In genomic region chr11:117829671-117830215, GRCm38 (mm10) we compare ENCODE assay signal across 9 mouse cellular contexts. TPM values are rescaled to one million over a fixed set of nuclear protein-coding genes. Genes with fewer than 3 reads are reported as not detected.
DNase-seq lines count a peak whose midpoint lies in the region; ATAC-seq and TF ChIP-seq lines count a peak whose summit lies in the region.
"Had no signal": no experiment of that assay in that cellular context is flagged by ENCODE, and none has a peak within 500 bp of the region (broad histone marks: within the 10 kb centered on the region; RNA-seq: fewer than 3 reads in every experiment).

No protein-coding gene starts in this region.

- H3K36me3 ChIP-seq in embryonic facial prominence, embryonic 12.5 days = no peaks in the 10 kb centered on the region
- H3K36me3 ChIP-seq in embryonic facial prominence, embryonic 10.5 days (replicated peaks) = no peaks in the 10 kb centered on the region
- peaks cover 0 to 34% of the 10 kb centered on the region in 2 experiments; a peak in 2 of 4 replicates for H3K36me3 ChIP-seq in MEL (ENCODE audit: control insufficient read depth in 1 of 2, insufficient read depth in 2 of 2, low read length in 2 of 2)
- H3K36me3 ChIP-seq in liver, postnatal 0 days (replicated peaks; ENCODE audit: insufficient read depth, low read length) = no peaks in the 10 kb centered on the region
- H3K36me3 ChIP-seq in forebrain, postnatal 0 days (ENCODE audit: insufficient read depth) = no peaks in the 10 kb centered on the region
- no peaks in the 10 kb centered on the region for H3K36me3 ChIP-seq in forebrain, embryonic 10.5 days (replicated peaks)
- H3K36me3 ChIP-seq: forebrain, embryonic 12.5 days had no signal

- 72% methylated on average over 2 of the region's 2 CpGs for WGBS in embryonic facial prominence, embryonic 12.5 days
- WGBS in embryonic facial prominence, embryonic 10.5 days = 85% methylated on average over 2 of the region's 2 CpGs
- WGBS in liver, postnatal 0 days (ENCODE audit: insufficient replicate concordance) = 46% methylated on average over 2 of the region's 2 CpGs
- WGBS in forebrain, postnatal 0 days = 81% methylated on average over 2 of the region's 2 CpGs
- WGBS in forebrain, embryonic 10.5 days = 82% methylated on average over 2 of the region's 2 CpGs

- ATAC-seq in embryonic facial prominence, embryonic 12.5 days (ENCODE audit: insufficient number of reproducible peaks, insufficient read depth, low FRiP score, low TSS enrichment) = no peak
- ATAC-seq in liver, postnatal 0 days = peak; percentile 5; the same call in 1 of the 2 replicates
- ATAC-seq in forebrain, postnatal 0 days = no peak
- no peak for ATAC-seq in monocyte, adult 5-6 weeks (replicated peaks; ENCODE audit: insufficient number of reproducible peaks, low FRiP score, low TSS enrichment, poor library complexity, severe bottlenecking)

- TF ChIP-seq RAD21 in MEL (IDR thresholded peaks at IDR 0.05; ENCODE audit: low read depth, low read length) = no peak

- peak overlapping the region; percentile 9; the same call in 1 of the 2 replicates for H3K27ac ChIP-seq in embryonic facial prominence, embryonic 12.5 days
- no peak overlapping the region for H3K27ac ChIP-seq in embryonic facial prominence, embryonic 10.5 days (replicated peaks)
- peak overlapping the region; percentile 52 for H3K27ac ChIP-seq in MEL (ENCODE audit: control insufficient read depth, low read depth, low read length)
- peak overlapping the region; percentile 98 for H3K27ac ChIP-seq in liver, postnatal 0 days (ENCODE audit: low read depth)
- no peak overlapping the region for H3K27ac ChIP-seq in forebrain, postnatal 0 days (ENCODE audit: low read depth, low read length)
- no peak overlapping the region for H3K27ac ChIP-seq in forebrain, embryonic 10.5 days

- no peak for DNase-seq in embryonic facial prominence, embryonic 10.5 days (ENCODE audit: low spot score)
- peak; percentile 56 for DNase-seq in MEL (ENCODE audit: low read depth, low spot score)
- peak; percentile 92 to 94 for DNase-seq in kidney, adult 8-10 months
- DNase-seq in liver, postnatal 0 days = peak; percentile 65
- DNase-seq in forebrain, postnatal 0 days = no peak
- DNase-seq in forebrain, embryonic 10.5 days (ENCODE audit: extremely low spot score, low spot score) = no peak

- H3K79me2 ChIP-seq in MEL (ENCODE audit: control insufficient read depth, insufficient read depth, low read length, poor library complexity) = peaks cover 9% of the 10 kb centered on the region

- TF ChIP-seq EP300 in MEL (IDR thresholded peaks at IDR 0.05; ENCODE audit: low read depth in 1 of 2, low read length in 2 of 2) = no peak
- TF ChIP-seq EP300 in liver, postnatal 0 days (IDR thresholded peaks at IDR 0.05; ENCODE audit: low read depth) = no peak

- no peaks in the 10 kb centered on the region for H3K9me3 ChIP-seq in embryonic facial prominence, embryonic 12.5 days
- no peaks in the 10 kb centered on the region for H3K9me3 ChIP-seq in embryonic facial prominence, embryonic 10.5 days
- no peaks in the 10 kb centered on the region for H3K9me3 ChIP-seq in MEL (replicated peaks; ENCODE audit: insufficient read depth, low read length)
- H3K9me3 ChIP-seq in liver, postnatal 0 days (ENCODE audit: low read length) = no peaks in the 10 kb centered on the region
- no peaks in the 10 kb centered on the region for H3K9me3 ChIP-seq in forebrain, postnatal 0 days (ENCODE audit: low read length)
- H3K9me3 ChIP-seq in forebrain, embryonic 10.5 days = no peaks in the 10 kb centered on the region
- H3K9me3 ChIP-seq: forebrain, embryonic 12.5 days had no signal

- H3K9ac ChIP-seq in embryonic facial prominence, embryonic 12.5 days = no peak overlapping the region
- no peak overlapping the region for H3K9ac ChIP-seq in MEL (ENCODE audit: control insufficient read depth, low read depth, low read length, poor library complexity, severe bottlenecking)
- H3K9ac ChIP-seq in liver, postnatal 0 days (replicated peaks) = peak overlapping the region; percentile 91
- no peak overlapping the region for H3K9ac ChIP-seq in forebrain, postnatal 0 days
- H3K9ac ChIP-seq: forebrain, embryonic 12.5 days had no signal

- no peak overlapping the region for H3K4me3 ChIP-seq in embryonic facial prominence, embryonic 12.5 days
- H3K4me3 ChIP-seq in embryonic facial prominence, embryonic 10.5 days = no peak overlapping the region
- H3K4me3 ChIP-seq in MEL (ENCODE audit: control insufficient read depth in 1 of 2, insufficient read depth in 1 of 2, low read depth in 2 of 2, low read length in 2 of 2) = no peak overlapping the region
- no peak overlapping the region for H3K4me3 ChIP-seq in liver, postnatal 0 days (ENCODE audit: low read depth, low read length)
- H3K4me3 ChIP-seq in forebrain, postnatal 0 days (ENCODE audit: low read depth, low read length) = no peak overlapping the region
- H3K4me3 ChIP-seq in forebrain, embryonic 10.5 days = no peak overlapping the region
- H3K4me3 ChIP-seq: forebrain, embryonic 12.5 days had no signal

- H3K4me1 ChIP-seq in embryonic facial prominence, embryonic 12.5 days = peaks cover 33% of the 10 kb centered on the region
- peaks cover 51% of the 10 kb centered on the region for H3K4me1 ChIP-seq in embryonic facial prominence, embryonic 10.5 days
- H3K4me1 ChIP-seq in MEL (ENCODE audit: control insufficient read depth in 1 of 2, insufficient read depth in 2 of 2, low read length in 2 of 2) = peaks cover 19 to 59% of the 10 kb centered on the region in 2 experiments
- peaks cover 75% of the 10 kb centered on the region for H3K4me1 ChIP-seq in liver, postnatal 0 days (ENCODE audit: insufficient read depth)
- peaks cover 5% of the 10 kb centered on the region; the same call in 1 of the 2 replicates for H3K4me1 ChIP-seq in forebrain, postnatal 0 days (ENCODE audit: insufficient read depth)
- H3K4me1 ChIP-seq in forebrain, embryonic 10.5 days = peaks cover 59% of the 10 kb centered on the region

- no peak overlapping the region for H3K4me2 ChIP-seq in embryonic facial prominence, embryonic 12.5 days (replicated peaks)
- peak overlapping the region; percentile 94 for H3K4me2 ChIP-seq in liver, postnatal 0 days (ENCODE audit: low read depth, low read length)
- no peak overlapping the region for H3K4me2 ChIP-seq in forebrain, postnatal 0 days (ENCODE audit: low read depth)
- H3K4me2 ChIP-seq: forebrain, embryonic 12.5 days had no signal

- H3K27me3 ChIP-seq in embryonic facial prominence, embryonic 12.5 days = no peaks in the 10 kb centered on the region
- H3K27me3 ChIP-seq in embryonic facial prominence, embryonic 10.5 days (replicated peaks; ENCODE audit: low read depth, poor library complexity, severe bottlenecking) = no peaks in the 10 kb centered on the region
- no peaks in the 10 kb centered on the region for H3K27me3 ChIP-seq in MEL (ENCODE audit: control insufficient read depth in 1 of 2, insufficient read depth in 2 of 2, low read length in 2 of 2)
- no peaks in the 10 kb centered on the region for H3K27me3 ChIP-seq in liver, postnatal 0 days (ENCODE audit: insufficient read depth, low read length)
- H3K27me3 ChIP-seq in forebrain, postnatal 0 days (ENCODE audit: insufficient read depth, low read length) = no peaks in the 10 kb centered on the region
- no peaks in the 10 kb centered on the region for H3K27me3 ChIP-seq in forebrain, embryonic 10.5 days (ENCODE audit: poor library complexity, severe bottlenecking)
- H3K27me3 ChIP-seq: forebrain, embryonic 12.5 days had no signal

- no peak for TF ChIP-seq POLR2A in MEL (IDR thresholded peaks at IDR 0.05; ENCODE audit: control insufficient read depth in 1 of 2, insufficient read depth in 1 of 2, low read depth in 1 of 2, low read length in 2 of 2, poor library complexity in 1 of 2)

- TF ChIP-seq CTCF in MEL (IDR thresholded peaks at IDR 0.05 in 2 of 3, conservative IDR thresholded peaks at IDR 0.05 in 1 of 3; ENCODE audit: control insufficient read depth in 1 of 3, insufficient read depth in 1 of 3, low read depth in 2 of 3, low read length in 3 of 3, poor library complexity in 1 of 3, severe bottlenecking in 1 of 3) = no peak
- no peak for TF ChIP-seq CTCF in liver, postnatal 0 days (IDR thresholded peaks at IDR 0.05; ENCODE audit: low read depth)
- no peak for TF ChIP-seq CTCF in forebrain, postnatal 0 days (IDR thresholded peaks at IDR 0.05; ENCODE audit: low read depth)

RNA-seq across cellular contexts. Expression of gene Tk1, which starts 3.9 kb away (rescaled TPM):
- 117 and 129 TPM in 2 replicates for polyA plus RNA-seq in embryonic facial prominence, embryonic 12.5 days (2016; fragmentation: Nextera tagmentation; extraction: Ambion mirVana)
- 156 and 161 TPM in 2 replicates for polyA plus RNA-seq in embryonic facial prominence, embryonic 10.5 days (2016; fragmentation: Nextera tagmentation; extraction: Ambion mirVana)
- 171 and 172 TPM in 2 replicates for total RNA-seq in MEL (2012; rRNA removed)
- polyA plus RNA-seq in MEL (2012; ENCODE audit: insufficient read depth in 1 of 2, insufficient read length in 2 of 2, low read depth in 1 of 2, low replicate concordance in 2 of 2, missing spikeins in 1 of 2) = 100 to 1,000 TPM in 1 of 2 experiments, not detected in 1; 188 TPM
- 96.8 and 101 TPM in 2 replicates for polyA plus RNA-seq in liver, postnatal 0 days (2015; fragmentation: Nextera tagmentation; extraction: Ambion mirVana)
- total RNA-seq in forebrain, postnatal 0 days (2014; rRNA removed) = 10.3 and 29.8 TPM in 2 replicates
- 11.1 and 12.2 TPM in 2 replicates for polyA plus RNA-seq in forebrain, postnatal 0 days (2015; fragmentation: Nextera tagmentation; extraction: Ambion mirVana)
- 2.4 to 5.5 TPM (median 3.0 TPM) in 3 replicates for total RNA-seq in monocyte, adult 5-6 weeks (2017)
- 167 and 178 TPM in 2 replicates for polyA plus RNA-seq in forebrain, embryonic 10.5 days (2016; fragmentation: Nextera tagmentation; extraction: Ambion mirVana)

RNA-seq across cellular contexts. Expression of gene Afmid, which starts 4.0 kb away (rescaled TPM):
- 4.3 and 4.9 TPM in 2 replicates for polyA plus RNA-seq in embryonic facial prominence, embryonic 12.5 days (2016; fragmentation: Nextera tagmentation; extraction: Ambion mirVana)
- polyA plus RNA-seq in embryonic facial prominence, embryonic 10.5 days (2016; fragmentation: Nextera tagmentation; extraction: Ambion mirVana) = 3.5 and 4.8 TPM in 2 replicates
- 3.3 and 3.5 TPM in 2 replicates for total RNA-seq in MEL (2012; rRNA removed)
- 1 to 10 TPM in 1 of 2 experiments, not detected in 1; 3.8 TPM for polyA plus RNA-seq in MEL (2012; ENCODE audit: insufficient read depth in 1 of 2, insufficient read length in 2 of 2, low read depth in 1 of 2, low replicate concordance in 2 of 2, missing spikeins in 1 of 2)
- polyA plus RNA-seq in liver, postnatal 0 days (2015; fragmentation: Nextera tagmentation; extraction: Ambion mirVana) = 32.9 and 34.4 TPM in 2 replicates
- total RNA-seq in forebrain, postnatal 0 days (2014; rRNA removed) = 3.6 and 3.8 TPM in 2 replicates
- 7.4 and 8.8 TPM in 2 replicates for polyA plus RNA-seq in forebrain, postnatal 0 days (2015; fragmentation: Nextera tagmentation; extraction: Ambion mirVana)
- 6.3 to 21.1 TPM (median 12.4 TPM) in 3 replicates for total RNA-seq in monocyte, adult 5-6 weeks (2017)
- polyA plus RNA-seq in forebrain, embryonic 10.5 days (2016; fragmentation: Nextera tagmentation; extraction: Ambion mirVana) = 4.0 and 4.8 TPM in 2 replicates

RNA-seq across cellular contexts. Expression of gene Birc5, which starts 19.3 kb away (rescaled TPM):
- polyA plus RNA-seq in embryonic facial prominence, embryonic 12.5 days (2016; fragmentation: Nextera tagmentation; extraction: Ambion mirVana) = 312 and 318 TPM in 2 replicates
- 405 and 416 TPM in 2 replicates for polyA plus RNA-seq in embryonic facial prominence, embryonic 10.5 days (2016; fragmentation: Nextera tagmentation; extraction: Ambion mirVana)
- total RNA-seq in MEL (2012; rRNA removed) = 242 and 244 TPM in 2 replicates
- 100 to 1,000 TPM in 1 of 2 experiments, not detected in 1; 214 TPM for polyA plus RNA-seq in MEL (2012; ENCODE audit: insufficient read depth in 1 of 2, insufficient read length in 2 of 2, low read depth in 1 of 2, low replicate concordance in 2 of 2, missing spikeins in 1 of 2)
- 193 and 197 TPM in 2 replicates for polyA plus RNA-seq in liver, postnatal 0 days (2015; fragmentation: Nextera tagmentation; extraction: Ambion mirVana)
- total RNA-seq in forebrain, postnatal 0 days (2014; rRNA removed) = 5.7 and 6.2 TPM in 2 replicates
- polyA plus RNA-seq in forebrain, postnatal 0 days (2015; fragmentation: Nextera tagmentation; extraction: Ambion mirVana) = 24.9 and 31.4 TPM in 2 replicates
- 2.5 to 3.4 TPM (median 2.7 TPM) in 3 replicates for total RNA-seq in monocyte, adult 5-6 weeks (2017)
- polyA plus RNA-seq in forebrain, embryonic 10.5 days (2016; fragmentation: Nextera tagmentation; extraction: Ambion mirVana) = 412 and 424 TPM in 2 replicates

RNA-seq across cellular contexts. Expression of gene Gm20708, which starts 20.3 kb away (rescaled TPM):
- 0.54 and 1.3 TPM in 2 replicates for polyA plus RNA-seq in embryonic facial prominence, embryonic 12.5 days (2016; fragmentation: Nextera tagmentation; extraction: Ambion mirVana)
- polyA plus RNA-seq in embryonic facial prominence, embryonic 10.5 days (2016; fragmentation: Nextera tagmentation; extraction: Ambion mirVana) = 0.28 and 0.41 TPM in 2 replicates
- total RNA-seq in MEL (2012; rRNA removed) = 0.46 and 0.85 TPM in 2 replicates
- polyA plus RNA-seq in MEL (2012; ENCODE audit: insufficient read depth in 1 of 2, insufficient read length in 2 of 2, low read depth in 1 of 2, low replicate concordance in 2 of 2, missing spikeins in 1 of 2) = under 1 TPM in 1 of 2 experiments, not detected in 1; 0.70 TPM
- 0.33 and 0.48 TPM in 2 replicates for polyA plus RNA-seq in liver, postnatal 0 days (2015; fragmentation: Nextera tagmentation; extraction: Ambion mirVana)
- 1.5 and 2.0 TPM in 2 replicates for total RNA-seq in forebrain, postnatal 0 days (2014; rRNA removed)
- polyA plus RNA-seq in forebrain, postnatal 0 days (2015; fragmentation: Nextera tagmentation; extraction: Ambion mirVana) = 0.52 and 1.1 TPM in 2 replicates
- total RNA-seq in monocyte, adult 5-6 weeks (2017) = 3.7 to 10.5 TPM (median 5.6 TPM) in 3 replicates
- polyA plus RNA-seq in forebrain, embryonic 10.5 days (2016; fragmentation: Nextera tagmentation; extraction: Ambion mirVana) = 0.17 and 0.58 TPM in 2 replicates

RNA-seq across cellular contexts. Expression of gene Syngr2, which starts 20.3 kb away (rescaled TPM):
- polyA plus RNA-seq in embryonic facial prominence, embryonic 12.5 days (2016; fragmentation: Nextera tagmentation; extraction: Ambion mirVana) = 29.6 and 31.0 TPM in 2 replicates
- 27.7 and 29.9 TPM in 2 replicates for polyA plus RNA-seq in embryonic facial prominence, embryonic 10.5 days (2016; fragmentation: Nextera tagmentation; extraction: Ambion mirVana)
- 160 and 189 TPM in 2 replicates for total RNA-seq in MEL (2012; rRNA removed)
- polyA plus RNA-seq in MEL (2012; ENCODE audit: insufficient read depth in 1 of 2, insufficient read length in 2 of 2, low read depth in 1 of 2, low replicate concordance in 2 of 2, missing spikeins in 1 of 2) = 100 to 1,000 TPM in 1 of 2 experiments, not detected in 1; 384 TPM
- 60.6 and 62.2 TPM in 2 replicates for polyA plus RNA-seq in liver, postnatal 0 days (2015; fragmentation: Nextera tagmentation; extraction: Ambion mirVana)
- 11.8 and 16.9 TPM in 2 replicates for total RNA-seq in forebrain, postnatal 0 days (2014; rRNA removed)
- 14.4 and 15.7 TPM in 2 replicates for polyA plus RNA-seq in forebrain, postnatal 0 days (2015; fragmentation: Nextera tagmentation; extraction: Ambion mirVana)
- 134 to 139 TPM (median 137 TPM) in 3 replicates for total RNA-seq in monocyte, adult 5-6 weeks (2017)
- polyA plus RNA-seq in forebrain, embryonic 10.5 days (2016; fragmentation: Nextera tagmentation; extraction: Ambion mirVana) = 36.9 and 38.0 TPM in 2 replicates

Comparison
In these comparisons a context has a peak if more than half of its experiments do, and no peak if none do; other contexts are left out.
1. H3K27ac ChIP-seq: peak in embryonic facial prominence, embryonic 12.5 days (single experiment), MEL (single experiment) and liver, postnatal 0 days (single experiment); none in embryonic facial prominence, embryonic 10.5 days (single experiment), forebrain, postnatal 0 days (single experiment) and forebrain, embryonic 10.5 days (single experiment).
2. DNase-seq: peak in MEL (single experiment), kidney, adult 8-10 months (2 of 2) and liver, postnatal 0 days (single experiment); none in embryonic facial prominence, embryonic 10.5 days (single experiment), forebrain, postnatal 0 days (single experiment) and forebrain, embryonic 10.5 days (single experiment).